Mouse (Mus musculus) C2C12 (cell line): ENCODE measurements at regions not wholly inside any gene's neighbourhood (a gene's known extent, or its start where the extent isn't known, plus 50 kb on each side); places are given as distances from the start of the nearest gene placed in this dataset.
A peak's percentile ranks its signal among the peaks of the same experiment; 100 is the strongest.

Experiments used
- H3K27me3 ChIP-seq: one replicate; pipeline ENCODE4 v1.6.1; 2011; ENCODE audit not compliant: control insufficient read depth, insufficient read depth, insufficient read length
- H3K36me3 ChIP-seq: one replicate; pipeline ENCODE4 v1.6.1; 2011; ENCODE audit not compliant: control insufficient read depth, insufficient read depth
- H3K4me3 ChIP-seq: one replicate; pipeline ENCODE4 v1.5.1; 2011; ENCODE audit warnings: mild to moderate bottlenecking, control low read depth; ENCODE audit not compliant: poor library complexity, insufficient read depth, severe bottlenecking
- H3K79me2 ChIP-seq: one replicate; pipeline ENCODE4 v1.6.1; 2011; ENCODE audit not compliant: control insufficient read depth, insufficient read depth
- H3K79me3 ChIP-seq: one replicate; pipeline ENCODE4 v1.6.1; 2011; ENCODE audit warnings: low read depth, control low read depth
- H3ac ChIP-seq: one replicate; pipeline ENCODE3; 2011; ENCODE audit warnings: low read depth; ENCODE audit not compliant: control insufficient read depth, insufficient read length
- CEBPB ChIP-seq: IDR thresholded peaks from one replicate; pipeline ENCODE4 v1.6.1; 2011; ENCODE audit warnings: low read depth, mild to moderate bottlenecking, control low read depth, moderate library complexity
- CTCF ChIP-seq: IDR thresholded peaks from one replicate; pipeline ENCODE4 v1.5.1; 2011; ENCODE audit not compliant: control insufficient read depth, insufficient read depth, insufficient read length
- FOSL1 ChIP-seq: IDR thresholded peaks from one replicate; pipeline ENCODE4 v1.8.0; 2011; ENCODE audit warnings: mild to moderate bottlenecking, low read length; ENCODE audit not compliant: poor library complexity, insufficient read depth, severe bottlenecking
- MAX ChIP-seq: IDR thresholded peaks from one replicate; pipeline ENCODE4 v1.6.1; 2011; ENCODE audit warnings: mild to moderate bottlenecking, control low read depth
- MYOD1 ChIP-seq: IDR thresholded peaks from one replicate; pipeline ENCODE4 v1.6.1; 2011; ENCODE audit warnings: low read depth; ENCODE audit not compliant: control insufficient read depth, insufficient read length
- MYOG ChIP-seq: IDR thresholded peaks from one replicate; pipeline ENCODE4 v1.6.1; 2011; ENCODE audit not compliant: control insufficient read depth, insufficient read length; ENCODE audit errors: extremely low read depth
- USF1 ChIP-seq: IDR thresholded peaks from one replicate; pipeline ENCODE4 v1.6.1; 2011; ENCODE audit warnings: low read depth, mild to moderate bottlenecking, control low read depth, moderate library complexity

GRCm38 (mm10) chr10:66919953-66920760 lies 175.8 kb upstream of the Jmjd1c start:
- no peaks in the 10 kb centered on the region for H3K27me3 ChIP-seq
- H3K4me3 ChIP-seq, result peak overlapping the region; percentile 18
- H3K79me2 ChIP-seq, result no peaks in the 10 kb centered on the region
- TF ChIP-seq MAX, result no peak
- no peak for TF ChIP-seq MYOD1
- no peak for TF ChIP-seq CEBPB
- no peak for TF ChIP-seq FOSL1
- no peaks in the 10 kb centered on the region for H3K79me3 ChIP-seq
- H3K36me3 ChIP-seq, result no peaks in the 10 kb centered on the region
- peak overlapping the region; percentile 54 for H3ac ChIP-seq

- no peaks in the 10 kb centered on the region for H3K36me3 ChIP-seq
- H3K27me3 ChIP-seq, result no peaks in the 10 kb centered on the region
- H3ac ChIP-seq, result peak overlapping the region; percentile 70
- TF ChIP-seq MAX (peak; percentile 84), MYOD1 (peak; percentile 96), CEBPB (no peak), MYOG (no peak), CTCF (no peak), FOSL1 (no peak), USF1 (no peak)
- H3K4me3 ChIP-seq, result peak overlapping the region; percentile 18
- H3K79me2 ChIP-seq, result no peaks in the 10 kb centered on the region
- H3K79me3 ChIP-seq, result no peaks in the 10 kb centered on the region
Observed at GRCm38 (mm10) chr10:66920761-66921684, 174.9 kb upstream of the Jmjd1c start.

GRCm38 (mm10) chr10:66921776-66922175 lies 174.1 kb upstream of the Jmjd1c start:
- no peaks in the 10 kb centered on the region for H3K27me3 ChIP-seq
- no peaks in the 10 kb centered on the region for H3K79me2 ChIP-seq
- H3ac ChIP-seq, result no peak overlapping the region
- no peak overlapping the region for H3K4me3 ChIP-seq
- H3K79me3 ChIP-seq, result no peaks in the 10 kb centered on the region
- no peak for TF ChIP-seq USF1
- no peak for TF ChIP-seq MYOD1
- TF ChIP-seq MAX, result no peak
- TF ChIP-seq FOSL1, result no peak
- TF ChIP-seq MYOG, result no peak
- TF ChIP-seq CTCF, result no peak
- H3K36me3 ChIP-seq, result no peaks in the 10 kb centered on the region

GRCm38 (mm10) chr10:66922314-66922713 lies 173.6 kb upstream of the Jmjd1c start:
- no peaks in the 10 kb centered on the region for H3K79me3 ChIP-seq
- no peak for TF ChIP-seq USF1
- TF ChIP-seq MAX, result no peak
- no peak for TF ChIP-seq FOSL1
- TF ChIP-seq CTCF, result no peak
- TF ChIP-seq MYOG, result no peak
- no peak for TF ChIP-seq CEBPB
- TF ChIP-seq MYOD1, result no peak
- no peaks in the 10 kb centered on the region for H3K27me3 ChIP-seq
- no peaks in the 10 kb centered on the region for H3K36me3 ChIP-seq
- H3K79me2 ChIP-seq, result no peaks in the 10 kb centered on the region
- H3ac ChIP-seq, result no peak overlapping the region
- H3K4me3 ChIP-seq, result no peak overlapping the region

GRCm38 (mm10) chr10:66923947-66924346 lies 172.0 kb upstream of the Jmjd1c start:
- no peaks in the 10 kb centered on the region for H3K27me3 ChIP-seq
- no peak overlapping the region for H3K4me3 ChIP-seq
- no peak for TF ChIP-seq MAX
- no peak for TF ChIP-seq CTCF
- TF ChIP-seq MYOG, result no peak
- no peak for TF ChIP-seq MYOD1
- TF ChIP-seq USF1, result no peak
- no peak for TF ChIP-seq FOSL1
- TF ChIP-seq CEBPB, result no peak
- H3K79me2 ChIP-seq, result no peaks in the 10 kb centered on the region
- no peaks in the 10 kb centered on the region for H3K36me3 ChIP-seq
- H3ac ChIP-seq, result no peak overlapping the region
- no peaks in the 10 kb centered on the region for H3K79me3 ChIP-seq
